Mouse (Mus musculus) kidney, embryonic 16.5 days (tissue): ENCODE measurements around the gene Tacr1. TPM values are rescaled to one million over a fixed set of nuclear protein-coding genes. Genes with fewer than 3 reads are reported as not detected.

Experiments
- ATAC-seq: fragments of 200-750 bp; cut with Nextera tagmentation; 2 replicates; pipeline ENCODE4 v1.8.0; 2017; ENCODE audit warnings: moderate TSS enrichment; ENCODE audit not compliant: low FRiP score, low TSS enrichment
- H3K27ac ChIP-seq: fragments of 300-500 bp; sonication (generic); 2 replicates; pipeline ENCODE4 v1.5.1; 2014; ENCODE audit warnings: low read length
- H3K27me3 ChIP-seq: fragments of 300-500 bp; sonication (generic); 2 replicates; pipeline ENCODE4 v1.6.1; 2014; ENCODE audit warnings: low read length, control low read depth, mixed read lengths; ENCODE audit not compliant: insufficient read depth
- H3K36me3 ChIP-seq: fragments of 300-500 bp; sonication (generic); 2 replicates; pipeline ENCODE4 v1.6.1; 2014; ENCODE audit warnings: low read length, control low read depth, mixed read lengths; ENCODE audit not compliant: insufficient read depth
- H3K4me1 ChIP-seq: fragments of 300-500 bp; sonication (generic); 2 replicates; pipeline ENCODE4 v1.6.1; 2014; ENCODE audit warnings: low read length, control low read depth, mixed read lengths; ENCODE audit not compliant: insufficient read depth
- H3K4me2 ChIP-seq: fragments of 300-500 bp; sonication (generic); replicated peaks from 2 replicates; pipeline ENCODE4 v1.6.1; 2014; ENCODE audit warnings: low read depth, low read length
- H3K4me3 ChIP-seq: fragments of 300-500 bp; sonication (generic); 2 replicates; pipeline ENCODE4 v1.5.1; 2014; ENCODE audit warnings: mild to moderate bottlenecking, low read length
- H3K9ac ChIP-seq: fragments of 300-500 bp; sonication (generic); replicated peaks from 2 replicates; pipeline ENCODE4 v1.6.1; 2014; ENCODE audit warnings: low read length
- H3K9me3 ChIP-seq: fragments of 300-500 bp; sonication (generic); 2 replicates; pipeline ENCODE4 v1.6.1; 2016; ENCODE audit warnings: low read length, control low read depth
- WGBS: fragments of 180-500 bp; shearing (Covaris S2); extraction: QIAGEN DNeasy Blood & Tissue Kit; methylation state at CpG from one replicate; pipeline ENCODE4 v1.1.7; 2014; 5-methylcytosine and 5-hydroxymethylcytosine counted together
- polyA plus RNA-seq: library from polyadenylated mRNA; unstranded; fragments of >200 nt; fragmentation: Nextera tagmentation; extraction: Ambion mirVana; gene quantifications from 2 replicates; pipeline ENCODE4 v1.2.1, GENCODE M21; 2015

Tacr1 gene
- polyA plus RNA-seq, 1 experiment from 2014 or later, result 0.15 TPM

- Histone ChIP-seq H3K4me2 (no peak overlapping the region), H3K9ac (no peak overlapping the region), H3K4me3 (no peak overlapping the region), H3K27ac (no peak overlapping the region), H3K9me3 (no peaks in the 10 kb centered on the region), H3K36me3 (no peaks in the 10 kb centered on the region), H3K4me1 (no peaks in the 10 kb centered on the region), H3K27me3 (no peaks in the 10 kb centered on the region)
- WGBS, result 75% methylated on average over 9 of the region's 9 CpGs
- no peak for ATAC-seq
Observed at GRCm38 (mm10) chr6:82603228-82603627, 201.1 kb downstream of the Tacr1 start.

GRCm38 (mm10) chr6:82603665-82604064 is 201.5 kb downstream of the Tacr1 start:
- Histone ChIP-seq H3K36me3 (no peaks in the 10 kb centered on the region), H3K4me2 (no peak overlapping the region), H3K27ac (no peak overlapping the region), H3K9ac (no peak overlapping the region), H3K9me3 (no peaks in the 10 kb centered on the region), H3K27me3 (no peaks in the 10 kb centered on the region), H3K4me3 (no peak overlapping the region), H3K4me1 (no peaks in the 10 kb centered on the region)
- WGBS, result 27% methylated on average over 2 of the region's 2 CpGs
- ATAC-seq, result peak; percentile 77

- Histone ChIP-seq H3K4me3 (no peak overlapping the region), H3K4me1 (no peaks in the 10 kb centered on the region), H3K27me3 (no peaks in the 10 kb centered on the region), H3K27ac (no peak overlapping the region), H3K9me3 (no peaks in the 10 kb centered on the region), H3K9ac (no peak overlapping the region), H3K4me2 (no peak overlapping the region), H3K36me3 (no peaks in the 10 kb centered on the region)
- ATAC-seq, result no peak
- 60% methylated on average over 8 of the region's 8 CpGs for WGBS
Observed at GRCm38 (mm10) chr6:82604791-82605190, 202.7 kb downstream of the Tacr1 start.

GRCm38 (mm10) chr6:82608756-82609155 is 206.6 kb downstream of the Tacr1 start:
- WGBS, result 95% methylated on average over 4 of the region's 4 CpGs

GRCm38 (mm10) chr6:82609339-82609926 is 207.3 kb downstream of the Tacr1 start:
- H3K4me2 ChIP-seq, result no peak overlapping the region
- no peak overlapping the region for H3K9ac ChIP-seq
- H3K36me3 ChIP-seq, result no peaks in the 10 kb centered on the region
- no peaks in the 10 kb centered on the region for H3K27me3 ChIP-seq
- no peak overlapping the region for H3K27ac ChIP-seq
- no peak overlapping the region for H3K4me3 ChIP-seq
- WGBS, result 82% methylated on average over 7 of the region's 7 CpGs
- no peak for ATAC-seq
- H3K4me1 ChIP-seq, result no peaks in the 10 kb centered on the region
- H3K9me3 ChIP-seq, result no peaks in the 10 kb centered on the region

More at GRCm38 (mm10) chr6:82608756-82609155, 206.6 kb downstream of the Tacr1 start:
- Histone ChIP-seq H3K27ac (no peak overlapping the region), H3K9me3 (no peaks in the 10 kb centered on the region), H3K9ac (no peak overlapping the region), H3K4me1 (no peaks in the 10 kb centered on the region), H3K4me3 (no peak overlapping the region), H3K27me3 (no peaks in the 10 kb centered on the region), H3K36me3 (no peaks in the 10 kb centered on the region), H3K4me2 (no peak overlapping the region)
- no peak for ATAC-seq
